Mouse (Mus musculus) limb, embryonic 14.5 days (tissue): ENCODE measurements at regions not wholly inside any gene's neighbourhood (a gene's known extent, or its start where the extent isn't known, plus 50 kb on each side); places are given as distances from the start of the nearest gene placed in this dataset.

Source experiments
- ATAC-seq: fragments of 200-750 bp; cut with Nextera tagmentation; 2 replicates; pipeline ENCODE4 v1.8.0; 2017; ENCODE audit warnings: low read depth, moderate number of reproducible peaks, moderate TSS enrichment; ENCODE audit not compliant: low FRiP score
- DNase-seq: peaks from one replicate; pipeline ENCODE4 v3.0.0-alpha.2; 2015; ENCODE audit warnings: low spot score
- H3K27ac ChIP-seq: fragments of 300-500 bp; sonication (generic); replicated peaks from 2 replicates; pipeline ENCODE4 v1.5.1; 2014; ENCODE audit warnings: low read depth, mild to moderate bottlenecking, low read length, moderate library complexity, mixed read lengths
- H3K27me3 ChIP-seq: fragments of 300-500 bp; sonication (generic); 2 replicates; pipeline ENCODE4 v1.6.1; 2014; ENCODE audit warnings: low read length, mixed read lengths; ENCODE audit not compliant: control insufficient read depth, insufficient read depth
- H3K36me3 ChIP-seq: fragments of 300-500 bp; sonication (generic); 2 replicates; pipeline ENCODE4 v1.6.1; 2014; ENCODE audit warnings: mild to moderate bottlenecking, low read length, moderate library complexity, mixed read lengths; ENCODE audit not compliant: control insufficient read depth, insufficient read depth
- H3K4me1 ChIP-seq: fragments of 300-500 bp; sonication (generic); 2 replicates; pipeline ENCODE4 v1.6.1; 2014; ENCODE audit warnings: antibody characterized with exemption, low read length, mixed read lengths; ENCODE audit not compliant: control insufficient read depth, insufficient read depth
- H3K4me2 ChIP-seq: fragments of 300-500 bp; sonication (generic); replicated peaks from 2 replicates; pipeline ENCODE4 v1.6.1; 2014; ENCODE audit warnings: low read depth, mild to moderate bottlenecking, low read length, moderate library complexity; ENCODE audit not compliant: severe bottlenecking
- H3K4me3 ChIP-seq: fragments of 300-500 bp; sonication (generic); replicated peaks from 2 replicates; pipeline ENCODE4 v1.5.1; 2014; ENCODE audit warnings: low read length
- H3K9ac ChIP-seq: fragments of 300-500 bp; sonication (generic); 2 replicates; pipeline ENCODE4 v1.6.1; 2014; ENCODE audit warnings: mild to moderate bottlenecking, low read depth, low read length, moderate library complexity; ENCODE audit not compliant: severe bottlenecking
- H3K9me3 ChIP-seq: fragments of 300-500 bp; sonication (generic); 2 replicates; pipeline ENCODE4 v1.6.1; 2016; ENCODE audit warnings: low read length; ENCODE audit not compliant: control insufficient read depth
- POLR2A ChIP-seq: fragments of 200-500 bp; IDR thresholded peaks from 2 replicates; pipeline ENCODE4 v1.8.0; 2012; ENCODE audit warnings: inconsistent platforms, mild to moderate bottlenecking, moderate library complexity, borderline replicate concordance; ENCODE audit not compliant: insufficient read depth, insufficient read length; ENCODE audit errors: extremely low read depth
- WGBS: fragments of 180-500 bp; shearing (Covaris S2); extraction: QIAGEN DNeasy Blood & Tissue Kit; methylation state at CpG from one replicate; pipeline ENCODE4 v1.1.7; 2014; 5-methylcytosine and 5-hydroxymethylcytosine counted together

DNA sequence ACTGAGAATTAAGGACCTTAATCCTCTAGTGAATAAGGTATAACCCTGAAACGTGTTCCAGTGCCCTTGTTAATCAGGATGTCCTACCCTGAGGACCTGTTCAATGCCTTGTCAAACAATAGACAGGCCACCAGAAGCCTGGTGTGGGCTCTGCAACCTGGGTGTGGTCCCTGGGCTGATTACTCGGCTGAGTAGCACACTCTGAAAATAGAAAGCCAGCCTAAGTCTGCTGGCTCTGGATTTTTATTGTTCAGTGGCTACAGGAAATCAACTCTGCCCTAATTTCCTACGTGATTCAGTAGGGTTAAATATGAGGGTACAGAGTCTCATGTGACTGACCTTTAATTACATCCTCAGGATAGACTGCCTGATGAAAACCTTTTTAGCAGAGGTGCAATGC, 113.9 kb upstream of the Adgrl4 start:
- ATAC-seq: no peak
- Histone ChIP-seq H3K27me3 (no peaks in the 10 kb centered on the region), H3K36me3 (no peaks in the 10 kb centered on the region), H3K4me1 (no peaks in the 10 kb centered on the region), H3K4me2 (no peak overlapping the region), H3K27ac (no peak overlapping the region), H3K9ac (no peak overlapping the region), H3K4me3 (no peak overlapping the region), H3K9me3 (no peaks in the 10 kb centered on the region)
- WGBS: 12% methylated on average over 3 of the region's 3 CpGs
- DNase-seq: no peak
- no peak for TF ChIP-seq POLR2A

DNA sequence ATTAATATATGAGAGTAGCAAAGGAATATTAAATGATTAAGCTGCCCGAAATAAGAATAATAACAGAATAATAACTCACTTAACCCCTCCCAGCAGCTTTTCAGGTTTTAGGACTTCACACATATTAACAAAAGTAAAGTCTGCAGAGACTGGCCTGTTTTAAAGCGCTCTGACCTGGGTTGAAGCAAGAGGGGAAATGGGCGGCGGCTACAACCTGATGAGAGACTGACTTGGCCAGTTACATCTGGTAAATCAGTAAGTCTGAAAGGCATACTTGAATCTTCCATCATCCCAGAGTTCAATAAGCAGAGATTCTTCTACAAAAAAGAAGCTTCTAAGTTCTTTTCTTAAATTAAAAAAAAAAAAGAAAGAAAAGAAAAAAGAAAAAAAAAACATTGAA, 107.9 kb upstream of the Adgrl4 start:
- Histone ChIP-seq H3K9me3 (no peaks in the 10 kb centered on the region), H3K27me3 (no peaks in the 10 kb centered on the region), H3K4me1 (peaks cover 10% of the 10 kb centered on the region; the same call in 1 of the 2 replicates), H3K4me2 (no peak overlapping the region), H3K27ac (no peak overlapping the region), H3K9ac (no peak overlapping the region), H3K4me3 (no peak overlapping the region), H3K36me3 (no peaks in the 10 kb centered on the region)
- ATAC-seq: no peak
- WGBS: 80% methylated on average over 4 of the region's 4 CpGs
- TF ChIP-seq POLR2A: no peak
- no peak for DNase-seq

DNA sequence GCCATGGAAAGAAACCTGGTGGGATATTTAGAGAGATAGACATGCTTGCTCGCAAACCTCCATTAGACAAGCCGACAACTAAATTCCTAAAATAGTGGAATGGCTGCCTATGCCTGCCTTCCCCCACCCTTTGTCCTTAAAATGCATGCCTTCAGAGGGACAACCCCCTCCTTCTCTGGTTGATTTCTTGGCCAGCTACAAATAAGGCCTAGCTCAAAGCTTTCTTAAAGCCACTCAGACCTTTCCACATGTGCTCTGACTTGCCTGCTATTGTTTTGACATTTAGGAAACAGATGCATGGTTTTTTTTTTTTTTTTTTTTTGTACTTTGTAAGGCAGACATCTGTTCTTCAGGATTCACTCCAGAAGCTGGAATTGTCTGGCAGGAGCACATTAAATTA, 105.8 kb upstream of the Adgrl4 start:
- H3K36me3 ChIP-seq: no peaks in the 10 kb centered on the region
- ATAC-seq (no peak; the same call in 1 of the 2 replicates), DNase-seq (no peak)
- TF ChIP-seq POLR2A: no peak
- H3K4me1 ChIP-seq: peaks cover 10% of the 10 kb centered on the region; the same call in 1 of the 2 replicates
- H3K9me3 ChIP-seq: no peaks in the 10 kb centered on the region
- WGBS: 47% methylated on average over 2 of the region's 2 CpGs
- no peak overlapping the region for H3K27ac ChIP-seq
- H3K9ac ChIP-seq: no peak overlapping the region
- no peak overlapping the region for H3K4me3 ChIP-seq
- no peak overlapping the region for H3K4me2 ChIP-seq
- H3K27me3 ChIP-seq: no peaks in the 10 kb centered on the region

DNA sequence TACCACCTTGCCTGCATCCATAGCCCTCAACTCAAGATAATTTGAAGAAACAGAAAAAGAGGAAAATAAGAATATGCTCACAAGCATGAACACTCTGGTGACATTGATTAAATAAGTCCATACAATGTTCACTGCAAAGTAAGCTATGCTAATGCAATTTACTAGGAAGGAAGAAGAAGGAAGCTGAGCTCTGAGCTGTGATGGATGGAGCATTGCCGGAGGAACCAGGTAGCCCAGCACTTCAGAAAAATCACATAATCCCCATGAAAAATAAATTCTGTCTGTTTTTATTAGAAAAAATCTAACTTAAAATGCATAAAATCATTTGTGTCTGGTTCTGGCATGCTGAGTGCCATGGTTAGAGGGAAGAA, 105.4 kb upstream of the Adgrl4 start:
- Histone ChIP-seq H3K9me3 (no peaks in the 10 kb centered on the region), H3K4me2 (no peak overlapping the region), H3K4me1 (peaks cover 10% of the 10 kb centered on the region; the same call in 1 of the 2 replicates), H3K9ac (no peak overlapping the region), H3K4me3 (no peak overlapping the region), H3K27me3 (no peaks in the 10 kb centered on the region), H3K27ac (no peak overlapping the region), H3K36me3 (no peaks in the 10 kb centered on the region)
- ATAC-seq (peak; percentile 43; the same call in 1 of the 2 replicates), DNase-seq (no peak)
- no peak for TF ChIP-seq POLR2A
- 30% methylated on average over 1 of the region's 1 CpGs for WGBS

DNA sequence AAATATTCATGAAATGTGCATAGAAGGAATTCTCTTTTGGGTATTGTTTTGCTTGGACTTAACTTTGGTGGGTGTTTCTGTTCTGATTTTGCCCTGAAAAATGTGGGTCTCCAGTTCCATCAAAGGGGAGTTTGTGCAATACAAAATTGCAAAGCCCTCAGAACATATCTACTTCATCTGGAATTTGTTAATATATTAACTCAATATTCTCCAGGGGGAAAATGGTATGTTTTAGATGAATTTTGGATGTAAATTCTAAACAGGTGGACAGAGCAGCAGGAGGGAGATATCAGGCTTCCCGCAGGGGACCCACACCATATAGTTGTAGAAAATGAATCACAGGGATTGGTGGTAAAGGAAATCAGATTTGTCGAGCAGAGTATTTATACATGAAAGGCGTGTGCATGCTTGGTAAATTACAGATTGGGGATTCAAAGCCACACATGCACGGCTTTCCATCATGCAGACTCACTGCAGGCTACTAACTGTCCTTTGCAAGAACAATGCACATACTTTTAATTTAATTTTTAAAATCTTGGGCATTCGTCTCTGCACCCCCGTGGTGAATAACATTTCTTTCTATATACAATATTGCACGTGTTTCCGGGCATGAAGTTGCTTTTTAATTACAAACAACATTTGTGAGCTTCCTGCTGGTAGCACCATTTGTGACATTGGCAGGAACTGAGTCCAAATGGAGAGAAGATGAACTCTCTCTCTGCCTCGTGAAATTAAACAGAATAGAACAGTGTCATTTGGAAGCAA, 104.8 kb upstream of the Adgrl4 start:
- ATAC-seq: peak; percentile 70
- H3K4me3 ChIP-seq: no peak overlapping the region
- H3K27ac ChIP-seq: no peak overlapping the region
- no peak for TF ChIP-seq POLR2A
- H3K36me3 ChIP-seq: no peaks in the 10 kb centered on the region
- 39% methylated on average over 9 of the region's 9 CpGs for WGBS
- no peak overlapping the region for H3K9ac ChIP-seq
- no peaks in the 10 kb centered on the region for H3K27me3 ChIP-seq
- no peaks in the 10 kb centered on the region for H3K9me3 ChIP-seq
- DNase-seq: peak; percentile 19
- H3K4me2 ChIP-seq: no peak overlapping the region
- peaks cover 10% of the 10 kb centered on the region; the same call in 1 of the 2 replicates for H3K4me1 ChIP-seq
